Mouse (Mus musculus): ENCODE measurements around the gene Xpr1. TPM values are rescaled to one million over a fixed set of nuclear protein-coding genes. Genes with fewer than 3 reads are reported as not detected.
"Not testable (repeated sequence)": the region's sequence is repeated elsewhere in the genome, so short reads cannot be mapped to it uniquely, and the experiment has no call there.

Xpr1 gene
- polyA plus RNA-seq, 1 experiment from 2014 or later, result 7.5 TPM

- Histone ChIP-seq H3K9me3 (ENCODE audit: control insufficient read depth, low read length) (no peaks in the 10 kb centered on the region), H3K27me3 (ENCODE audit: control insufficient read depth, insufficient read depth, low read depth, low read length) (no peaks in the 10 kb centered on the region), H3K4me3 (ENCODE audit: low read length) (no peak overlapping the region), H3K9ac (ENCODE audit: low read length) (no peak overlapping the region), H3K36me3 (ENCODE audit: control insufficient read depth, insufficient read depth, low read length) (peaks cover 9% of the 10 kb centered on the region), H3K4me1 (replicated peaks; ENCODE audit: control insufficient read depth, insufficient read depth, low read length) (no peaks in the 10 kb centered on the region), H3K4me2 (ENCODE audit: low read depth, low read length) (no peak overlapping the region), H3K27ac (ENCODE audit: low read length) (no peak overlapping the region)
- WGBS, result 77% methylated on average over 3 of the region's 3 CpGs
- no peak for ATAC-seq (ENCODE audit: low read depth)
These were observed 129.2 kb downstream of the Xpr1 start for GRCm38 (mm10) chr1:155288033-155288432.

- no peak for ATAC-seq (ENCODE audit: low read depth)
- WGBS, result 78% methylated on average over 7 of the region's 7 CpGs
- H3K4me2 ChIP-seq (ENCODE audit: low read depth, low read length), result no peak overlapping the region
These were observed 133.4 kb downstream of the Xpr1 start for GRCm38 (mm10) chr1:155283808-155284207.

GRCm38 (mm10) chr1:155281003-155281793 lies 136.0 kb downstream of the Xpr1 start:
- H3K9ac ChIP-seq (ENCODE audit: low read length), result no peak overlapping the region
- no peaks in the 10 kb centered on the region for H3K27me3 ChIP-seq (ENCODE audit: control insufficient read depth, insufficient read depth, low read depth, low read length)
- H3K4me3 ChIP-seq (ENCODE audit: low read length), result no peak overlapping the region
- peak; percentile 88 for ATAC-seq (ENCODE audit: low read depth)
- H3K27ac ChIP-seq (ENCODE audit: low read length), result no peak overlapping the region
- no peaks in the 10 kb centered on the region for H3K9me3 ChIP-seq (ENCODE audit: control insufficient read depth, low read length)
- H3K36me3 ChIP-seq (ENCODE audit: control insufficient read depth, insufficient read depth, low read length), result no peaks in the 10 kb centered on the region
- WGBS, result 48% methylated on average over 18 of the region's 18 CpGs
- no peak overlapping the region for H3K4me2 ChIP-seq (ENCODE audit: low read depth, low read length)
- H3K4me1 ChIP-seq (replicated peaks; ENCODE audit: control insufficient read depth, insufficient read depth, low read length), result no peaks in the 10 kb centered on the region

More at GRCm38 (mm10) chr1:155283808-155284207, 133.4 kb downstream of the Xpr1 start:
- H3K36me3 ChIP-seq (ENCODE audit: control insufficient read depth, insufficient read depth, low read length), result peaks cover 5% of the 10 kb centered on the region
- H3K27ac ChIP-seq (ENCODE audit: low read length), result no peak overlapping the region
- H3K27me3 ChIP-seq (ENCODE audit: control insufficient read depth, insufficient read depth, low read depth, low read length), result no peaks in the 10 kb centered on the region
- no peaks in the 10 kb centered on the region for H3K4me1 ChIP-seq (replicated peaks; ENCODE audit: control insufficient read depth, insufficient read depth, low read length)
- H3K9ac ChIP-seq (ENCODE audit: low read length), result no peak overlapping the region
- no peak overlapping the region for H3K4me3 ChIP-seq (ENCODE audit: low read length)
- no peaks in the 10 kb centered on the region for H3K9me3 ChIP-seq (ENCODE audit: control insufficient read depth, low read length)

- H3K9ac ChIP-seq (ENCODE audit: low read length), result no peak overlapping the region
- H3K27ac ChIP-seq (ENCODE audit: low read length), result no peak overlapping the region
- H3K4me1 ChIP-seq (replicated peaks; ENCODE audit: control insufficient read depth, insufficient read depth, low read length), result no peaks in the 10 kb centered on the region
- no peak overlapping the region for H3K4me2 ChIP-seq (ENCODE audit: low read depth, low read length)
- H3K4me3 ChIP-seq (ENCODE audit: low read length), result no peak overlapping the region
- H3K27me3 ChIP-seq (ENCODE audit: control insufficient read depth, insufficient read depth, low read depth, low read length), result no peaks in the 10 kb centered on the region
- no peak; the same call in 1 of the 2 replicates for ATAC-seq (ENCODE audit: low read depth)
- 59% methylated on average over 10 of the region's 10 CpGs for WGBS
- H3K36me3 ChIP-seq (ENCODE audit: control insufficient read depth, insufficient read depth, low read length), result no peaks in the 10 kb centered on the region
- no peaks in the 10 kb centered on the region for H3K9me3 ChIP-seq (ENCODE audit: control insufficient read depth, low read length)
These were observed 136.9 kb downstream of the Xpr1 start for GRCm38 (mm10) chr1:155280306-155280705.

GRCm38 (mm10) chr1:155276381-155277033 lies 140.7 kb downstream of the Xpr1 start:
- no peaks in the 10 kb centered on the region for H3K9me3 ChIP-seq (ENCODE audit: control insufficient read depth, low read length)
- H3K4me1 ChIP-seq (replicated peaks; ENCODE audit: control insufficient read depth, insufficient read depth, low read length), result no peaks in the 10 kb centered on the region
- H3K4me2 ChIP-seq (ENCODE audit: low read depth, low read length), result no peak overlapping the region
- H3K36me3 ChIP-seq (ENCODE audit: control insufficient read depth, insufficient read depth, low read length), result no peaks in the 10 kb centered on the region
- no peak overlapping the region for H3K9ac ChIP-seq (ENCODE audit: low read length)
- no peaks in the 10 kb centered on the region for H3K27me3 ChIP-seq (ENCODE audit: control insufficient read depth, insufficient read depth, low read depth, low read length)
- no peak overlapping the region for H3K27ac ChIP-seq (ENCODE audit: low read length)
- 57% methylated on average over 13 of the region's 13 CpGs for WGBS
- no peak for ATAC-seq (ENCODE audit: low read depth)
- no peak overlapping the region for H3K4me3 ChIP-seq (ENCODE audit: low read length)

- H3K9ac ChIP-seq (ENCODE audit: low read length), result no peak overlapping the region
- no peak for ATAC-seq (ENCODE audit: low read depth)
- H3K27me3 ChIP-seq (ENCODE audit: control insufficient read depth, insufficient read depth, low read depth, low read length), result no peaks in the 10 kb centered on the region
- H3K36me3 ChIP-seq (ENCODE audit: control insufficient read depth, insufficient read depth, low read length), result no peaks in the 10 kb centered on the region
- H3K27ac ChIP-seq (ENCODE audit: low read length), result no peak overlapping the region
- no peaks in the 10 kb centered on the region for H3K9me3 ChIP-seq (ENCODE audit: control insufficient read depth, low read length)
- H3K4me3 ChIP-seq (ENCODE audit: low read length), result no peak overlapping the region
- no peaks in the 10 kb centered on the region for H3K4me1 ChIP-seq (replicated peaks; ENCODE audit: control insufficient read depth, insufficient read depth, low read length)
- WGBS, result 74% methylated on average over 4 of the region's 4 CpGs
- no peak overlapping the region for H3K4me2 ChIP-seq (ENCODE audit: low read depth, low read length)
These were observed 141.4 kb downstream of the Xpr1 start for GRCm38 (mm10) chr1:155275793-155276192.

- no peaks in the 10 kb centered on the region for H3K9me3 ChIP-seq (ENCODE audit: control insufficient read depth, low read length)
- WGBS, result 65% methylated on average over 3 of the region's 3 CpGs
- ATAC-seq (ENCODE audit: low read depth), result no peak
- no peaks in the 10 kb centered on the region for H3K27me3 ChIP-seq (ENCODE audit: control insufficient read depth, insufficient read depth, low read depth, low read length)
- no peaks in the 10 kb centered on the region for H3K4me1 ChIP-seq (replicated peaks; ENCODE audit: control insufficient read depth, insufficient read depth, low read length)
- no peaks in the 10 kb centered on the region for H3K36me3 ChIP-seq (ENCODE audit: control insufficient read depth, insufficient read depth, low read length)
- no peak overlapping the region for H3K4me3 ChIP-seq (ENCODE audit: low read length)
- H3K9ac ChIP-seq (ENCODE audit: low read length), result no peak overlapping the region
- H3K4me2 ChIP-seq (ENCODE audit: low read depth, low read length), result no peak overlapping the region
- H3K27ac ChIP-seq (ENCODE audit: low read length), result no peak overlapping the region
These were observed 142.2 kb downstream of the Xpr1 start for GRCm38 (mm10) chr1:155274976-155275375.

GRCm38 (mm10) chr1:155272953-155273352 lies 144.3 kb downstream of the Xpr1 start:
- ATAC-seq (ENCODE audit: low read depth), result no peak

GRCm38 (mm10) chr1:155262496-155262895 lies 154.7 kb downstream of the Xpr1 start:
- not testable (repeated sequence) for H3K4me3 ChIP-seq (ENCODE audit: low read length); H3K27me3 ChIP-seq (ENCODE audit: control insufficient read depth, insufficient read depth, low read depth, low read length); H3K9me3 ChIP-seq (ENCODE audit: control insufficient read depth, low read length); H3K4me1 ChIP-seq (replicated peaks; ENCODE audit: control insufficient read depth, insufficient read depth, low read length); H3K27ac ChIP-seq (ENCODE audit: low read length); H3K4me2 ChIP-seq (ENCODE audit: low read depth, low read length); H3K9ac ChIP-seq (ENCODE audit: low read length); H3K36me3 ChIP-seq (ENCODE audit: control insufficient read depth, insufficient read depth, low read length); ATAC-seq (ENCODE audit: low read depth)
- 88% methylated on average over 10 of the region's 10 CpGs for WGBS

More at GRCm38 (mm10) chr1:155272953-155273352, 144.3 kb downstream of the Xpr1 start:
- no peaks in the 10 kb centered on the region for H3K4me1 ChIP-seq (replicated peaks; ENCODE audit: control insufficient read depth, insufficient read depth, low read length)
- no peaks in the 10 kb centered on the region for H3K9me3 ChIP-seq (ENCODE audit: control insufficient read depth, low read length)
- no peaks in the 10 kb centered on the region for H3K27me3 ChIP-seq (ENCODE audit: control insufficient read depth, insufficient read depth, low read depth, low read length)
- WGBS, result 92% methylated on average over 4 of the region's 4 CpGs
- H3K9ac ChIP-seq (ENCODE audit: low read length), result no peak overlapping the region
- H3K27ac ChIP-seq (ENCODE audit: low read length), result no peak overlapping the region
- no peak overlapping the region for H3K4me2 ChIP-seq (ENCODE audit: low read depth, low read length)
- H3K36me3 ChIP-seq (ENCODE audit: control insufficient read depth, insufficient read depth, low read length), result no peaks in the 10 kb centered on the region
- H3K4me3 ChIP-seq (ENCODE audit: low read length), result no peak overlapping the region

Measured in lung, embryonic 16.5 days (tissue).